Mouse (Mus musculus) heart, embryonic 12.5 days (tissue): Measurements from ENCODE around the gene Ttyh3. TPM values are rescaled to one million over a fixed set of nuclear protein-coding genes. Genes with fewer than 3 reads are reported as not detected.
"Not testable (repeated sequence)": the region's sequence is repeated elsewhere in the genome, so short reads cannot be mapped to it uniquely, and the experiment has no call there.

ENCODE experiments used
- ATAC-seq: fragments of 200-750 bp; cut with Nextera tagmentation; 2 replicates; pipeline ENCODE4 v1.8.0; 2017; ENCODE audit warnings: moderate TSS enrichment, moderate library complexity; ENCODE audit not compliant: insufficient number of reproducible peaks, low FRiP score
- H3K27ac ChIP-seq: fragments of 300-500 bp; sonication (generic); 2 replicates; pipeline ENCODE4 v1.5.1; 2016; ENCODE audit warnings: mild to moderate bottlenecking, moderate library complexity; ENCODE audit not compliant: poor library complexity, severe bottlenecking
- H3K27me3 ChIP-seq: fragments of 300-500 bp; sonication (generic); replicated peaks from 2 replicates; pipeline ENCODE4 v1.6.1; 2016; ENCODE audit warnings: mild to moderate bottlenecking, moderate library complexity
- H3K36me3 ChIP-seq: fragments of 300-500 bp; sonication (generic); 2 replicates; pipeline ENCODE4 v1.6.1; 2016; ENCODE audit warnings: mild to moderate bottlenecking, moderate library complexity
- H3K4me1 ChIP-seq: fragments of 300-500 bp; sonication (generic); replicated peaks from 2 replicates; pipeline ENCODE4 v1.6.1; 2016; ENCODE audit warnings: mild to moderate bottlenecking
- H3K4me2 ChIP-seq: fragments of 300-500 bp; sonication (generic); 2 replicates; pipeline ENCODE4 v1.6.1; 2016; ENCODE audit warnings: mild to moderate bottlenecking, moderate library complexity
- H3K4me3 ChIP-seq: fragments of 300-500 bp; sonication (generic); 2 replicates; pipeline ENCODE4 v1.5.1; 2016; ENCODE audit warnings: mild to moderate bottlenecking
- H3K9ac ChIP-seq: fragments of 300-500 bp; sonication (generic); 2 replicates; pipeline ENCODE4 v1.6.1; 2016; ENCODE audit warnings: mild to moderate bottlenecking, moderate library complexity
- H3K9me3 ChIP-seq: fragments of 300-500 bp; sonication (generic); replicated peaks from 2 replicates; pipeline ENCODE4 v1.6.1; 2016; ENCODE audit warnings: mild to moderate bottlenecking, moderate library complexity
- WGBS: fragments of 180-500 bp; shearing (Covaris S2); methylation state at CpG from one replicate; pipeline ENCODE4 v1.1.7; 2016; 5-methylcytosine and 5-hydroxymethylcytosine counted together
- polyA plus RNA-seq: library from polyadenylated mRNA; unstranded; fragments of >200 nt; fragmentation: Nextera tagmentation; extraction: Ambion mirVana; gene quantifications from 2 replicates; pipeline ENCODE4 v1.2.1, GENCODE M21; 2016

Gene Ttyh3
- polyA plus RNA-seq, 1 experiment from 2014 or later = 36.3 TPM

DNA sequence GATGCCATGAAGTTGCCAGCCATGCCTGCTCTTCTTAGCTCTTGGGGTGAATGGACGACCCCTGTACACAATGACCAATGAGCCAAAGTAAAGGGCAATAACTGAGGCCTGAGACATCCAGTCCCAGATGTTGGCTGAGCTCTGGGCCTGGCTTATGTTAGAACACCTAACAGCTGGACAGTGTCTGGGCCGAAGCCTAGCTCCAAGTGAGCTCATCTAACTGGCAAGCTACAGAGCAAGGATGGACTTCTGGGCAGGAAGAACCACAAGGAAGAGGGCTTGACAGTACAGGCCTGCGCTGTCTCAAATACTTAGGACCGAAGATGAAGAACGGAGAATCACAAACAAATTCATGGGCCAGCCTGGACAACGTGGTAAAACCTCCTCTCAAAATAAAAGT lies 23.8 kb upstream of the Ttyh3 start:
- WGBS = 82% methylated on average over 6 of the region's 6 CpGs
- H3K27ac ChIP-seq, ATAC-seq, H3K9me3 ChIP-seq, H3K4me1 ChIP-seq, H3K4me2 ChIP-seq, H3K4me3 ChIP-seq, H3K9ac ChIP-seq, H3K27me3 ChIP-seq: not testable (repeated sequence)
- H3K36me3 ChIP-seq = peaks cover 67% of the 10 kb centered on the region

GRCm38 (mm10) chr5:140672115-140672514 lies 23.3 kb upstream of the Ttyh3 start:
- no peak overlapping the region for H3K27ac ChIP-seq
- WGBS = 68% methylated on average over 6 of the region's 6 CpGs
- H3K9me3 ChIP-seq = peaks cover 10% of the 10 kb centered on the region
- H3K4me3 ChIP-seq = no peak overlapping the region
- H3K4me2 ChIP-seq = no peak overlapping the region
- peaks cover 62% of the 10 kb centered on the region for H3K36me3 ChIP-seq
- H3K27me3 ChIP-seq = no peaks in the 10 kb centered on the region
- ATAC-seq = no peak
- H3K9ac ChIP-seq = no peak overlapping the region
- H3K4me1 ChIP-seq = peaks cover 7% of the 10 kb centered on the region; the same call in 1 of the 2 replicates

DNA sequence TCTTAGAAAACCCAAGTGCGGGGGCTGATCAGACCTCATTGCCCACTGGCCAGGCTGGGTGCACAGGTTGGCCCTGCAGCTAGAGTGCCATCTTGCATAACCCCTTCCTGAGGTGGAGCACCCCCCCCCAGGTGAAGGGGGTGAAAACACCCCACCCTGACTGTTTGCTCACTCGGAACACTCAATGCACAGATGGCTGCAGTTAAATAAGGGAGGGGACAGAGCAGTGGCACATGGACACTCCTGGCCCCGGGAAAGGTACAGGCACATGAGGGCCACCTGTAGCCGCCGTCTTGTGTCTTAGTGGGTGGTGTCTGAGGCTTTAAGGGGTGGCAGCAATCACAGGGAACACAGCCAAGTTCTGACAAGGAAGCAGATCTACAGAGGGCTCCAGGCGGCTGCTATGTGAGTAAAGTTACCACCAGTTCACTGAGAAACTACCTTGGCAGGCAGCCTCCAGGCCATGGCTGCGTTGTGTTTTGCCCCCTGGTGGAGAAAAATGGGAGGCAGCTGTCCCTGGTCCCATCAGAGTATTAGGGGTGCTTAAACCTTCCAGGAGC lies 14.9 kb upstream of the Ttyh3 start:
- peak; percentile 20; the same call in 1 of the 2 replicates for ATAC-seq
- H3K4me2 ChIP-seq = no peak overlapping the region
- H3K27me3 ChIP-seq = no peaks in the 10 kb centered on the region
- peaks cover 33% of the 10 kb centered on the region for H3K4me1 ChIP-seq
- 55% methylated on average over 7 of the region's 7 CpGs for WGBS
- H3K4me3 ChIP-seq = no peak overlapping the region
- peaks cover 2% of the 10 kb centered on the region for H3K9me3 ChIP-seq
- H3K36me3 ChIP-seq = peaks cover 8% of the 10 kb centered on the region
- no peak overlapping the region for H3K27ac ChIP-seq
- H3K9ac ChIP-seq = 0 out of 2 replicates have a peak overlapping the region, but pooled peaks have one; percentile 16

GRCm38 (mm10) chr5:140662741-140663592 lies 14.1 kb upstream of the Ttyh3 start:
- Histone ChIP-seq H3K4me1 (peaks cover 33% of the 10 kb centered on the region), H3K9ac (0 out of 2 replicates have a peak overlapping the region, but pooled peaks have one; percentile 16), H3K36me3 (peaks cover under 1% of the 10 kb centered on the region; the same call in 1 of the 2 replicates), H3K27ac (peak overlapping the region; percentile 84; the same call in 1 of the 2 replicates), H3K4me3 (no peak overlapping the region), H3K9me3 (no peaks in the 10 kb centered on the region), H3K4me2 (no peak overlapping the region), H3K27me3 (no peaks in the 10 kb centered on the region)
- ATAC-seq = no peak
- WGBS = 59% methylated on average over 17 of the region's 17 CpGs

- ATAC-seq = no peak
- H3K9ac ChIP-seq = 0 out of 2 replicates have a peak overlapping the region, but pooled peaks have one; percentile 23
- H3K27me3 ChIP-seq = no peaks in the 10 kb centered on the region
- H3K9me3 ChIP-seq = no peaks in the 10 kb centered on the region
- H3K27ac ChIP-seq = peak overlapping the region; percentile 84
- no peak overlapping the region for H3K4me3 ChIP-seq
- H3K4me2 ChIP-seq = peak overlapping the region; percentile 47
- WGBS = 41% methylated on average over 12 of the region's 12 CpGs
- H3K4me1 ChIP-seq = peaks cover 33% of the 10 kb centered on the region
- H3K36me3 ChIP-seq = no peaks in the 10 kb centered on the region
Observed at GRCm38 (mm10) chr5:140661875-140662643, 13.2 kb upstream of the Ttyh3 start.

- peak overlapping the region; percentile 84 for H3K27ac ChIP-seq
- no peaks in the 10 kb centered on the region for H3K27me3 ChIP-seq
- no peaks in the 10 kb centered on the region for H3K36me3 ChIP-seq
- H3K9ac ChIP-seq = no peak overlapping the region
- 51% methylated on average over 8 of the region's 8 CpGs for WGBS
- H3K4me2 ChIP-seq = peak overlapping the region; percentile 47
- H3K4me1 ChIP-seq = peaks cover 33% of the 10 kb centered on the region
- no peak for ATAC-seq
- H3K9me3 ChIP-seq = no peaks in the 10 kb centered on the region
- no peak overlapping the region for H3K4me3 ChIP-seq
Observed at GRCm38 (mm10) chr5:140661427-140661826, 12.6 kb upstream of the Ttyh3 start.

DNA sequence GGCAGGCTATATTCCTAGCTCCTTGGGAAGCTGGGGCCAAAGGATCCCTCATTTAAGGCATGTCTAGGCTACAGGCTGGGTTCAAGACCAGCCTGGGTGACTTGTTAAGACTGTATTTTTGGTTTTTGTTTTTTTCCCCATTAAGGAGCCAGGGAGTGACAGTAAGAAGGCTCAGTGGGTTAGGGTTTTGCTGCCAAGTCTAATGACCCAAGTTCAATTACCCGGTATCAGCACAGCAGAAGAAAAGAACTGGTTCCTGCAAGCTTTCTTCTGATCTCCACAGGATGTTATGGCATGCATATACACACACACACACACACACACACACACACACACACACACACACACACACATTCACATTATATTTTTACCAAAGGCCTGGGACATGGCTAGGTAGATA lies 11.6 kb upstream of the Ttyh3 start:
- no peak overlapping the region for H3K27ac ChIP-seq
- 64% methylated on average over 1 of the region's 1 CpGs for WGBS
- peaks cover 33% of the 10 kb centered on the region for H3K4me1 ChIP-seq
- H3K4me2 ChIP-seq = no peak overlapping the region
- no peaks in the 10 kb centered on the region for H3K9me3 ChIP-seq
- H3K27me3 ChIP-seq = no peaks in the 10 kb centered on the region
- no peak overlapping the region for H3K4me3 ChIP-seq
- H3K36me3 ChIP-seq = no peaks in the 10 kb centered on the region
- ATAC-seq = no peak
- H3K9ac ChIP-seq = no peak overlapping the region

- Histone ChIP-seq H3K27me3 (no peaks in the 10 kb centered on the region), H3K27ac (no peak overlapping the region), H3K9ac (no peak overlapping the region), H3K4me3 (no peak overlapping the region), H3K36me3 (no peaks in the 10 kb centered on the region), H3K4me2 (no peak overlapping the region), H3K9me3 (no peaks in the 10 kb centered on the region), H3K4me1 (peaks cover 33% of the 10 kb centered on the region)
- 47% methylated on average over 16 of the region's 16 CpGs for WGBS
- ATAC-seq = no peak
Observed at GRCm38 (mm10) chr5:140659607-140660272, 10.9 kb upstream of the Ttyh3 start.

GRCm38 (mm10) chr5:140654096-140654845 lies 5.4 kb upstream of the Ttyh3 start:
- H3K9me3 ChIP-seq = no peaks in the 10 kb centered on the region
- H3K4me3 ChIP-seq = no peak overlapping the region
- H3K4me1 ChIP-seq = peaks cover 21% of the 10 kb centered on the region
- no peak overlapping the region for H3K4me2 ChIP-seq
- 75% methylated on average over 15 of the region's 15 CpGs for WGBS
- no peaks in the 10 kb centered on the region for H3K27me3 ChIP-seq
- H3K9ac ChIP-seq = no peak overlapping the region
- H3K27ac ChIP-seq = no peak overlapping the region
- no peaks in the 10 kb centered on the region for H3K36me3 ChIP-seq
- ATAC-seq = no peak

DNA sequence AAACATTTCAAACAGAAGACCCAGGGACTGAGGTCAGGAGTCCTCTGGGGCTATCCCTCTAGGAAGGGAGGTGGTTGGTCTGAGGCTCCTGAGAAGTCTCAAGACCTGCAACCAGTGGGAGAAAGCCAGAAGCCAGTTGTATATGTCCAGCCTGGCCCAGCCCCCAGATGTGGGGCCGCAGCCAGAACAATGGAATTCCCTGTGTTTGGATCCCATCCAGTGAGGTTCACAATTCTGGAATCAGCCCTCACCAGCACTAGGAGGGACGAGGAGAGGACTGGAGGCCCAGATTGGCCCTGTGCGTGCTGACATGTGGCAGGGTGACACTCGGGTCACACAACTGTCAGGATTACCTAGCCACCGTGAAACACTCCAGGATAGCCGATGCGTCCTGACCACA lies 3.8 kb upstream of the Ttyh3 start:
- H3K27ac ChIP-seq = peak overlapping the region; percentile 50
- no peak overlapping the region for H3K9ac ChIP-seq
- H3K4me1 ChIP-seq = peaks cover 26% of the 10 kb centered on the region
- H3K4me2 ChIP-seq = no peak overlapping the region
- ATAC-seq = no peak
- no peaks in the 10 kb centered on the region for H3K36me3 ChIP-seq
- no peaks in the 10 kb centered on the region for H3K27me3 ChIP-seq
- 47% methylated on average over 7 of the region's 7 CpGs for whole genome bisulfite sequencing
- H3K4me3 ChIP-seq = no peak overlapping the region
- no peaks in the 10 kb centered on the region for H3K9me3 ChIP-seq
